Mouse (Mus musculus): ENCODE measurements around the gene Hbq1b.

GRCm38 (mm10) chr11:32237411-32237795, 49.4 kb upstream of the Hbq1b start:
- no peak for TF ChIP-seq CTCF (IDR thresholded peaks at IDR 0.05; ENCODE audit: insufficient read depth, low read depth, low read length)
- no peak for TF ChIP-seq POLR2A (IDR thresholded peaks at IDR 0.05; ENCODE audit: insufficient read depth, low read depth, low read length)

Data from olfactory bulb, adult 2 months (tissue).